Mouse (Mus musculus) spleen, adult 2 months (tissue): ENCODE measurements around the gene Hs1bp3. TPM values are rescaled to one million over a fixed set of nuclear protein-coding genes. Genes with fewer than 3 reads are reported as not detected.

Experiments used
- DNase-seq, 2 experiments: peaks; one replicate each; pipeline versions ENCODE4 v3.0.0 to v3.0.0-alpha.2; 2012 to 2021; ENCODE audit warnings: low spot score in 2 of 2, low read depth in 1 of 2
- H3K27ac ChIP-seq: fragments of 200-500 bp; 2 replicates; pipeline ENCODE4 v1.5.1; 2012; ENCODE audit warnings: low read length, inconsistent platforms; ENCODE audit not compliant: insufficient read depth
- H3K27me3 ChIP-seq: fragments of 200-500 bp; 2 replicates; pipeline ENCODE4 v1.6.1; 2012; ENCODE audit warnings: mild to moderate bottlenecking, moderate library complexity, low read length, inconsistent platforms; ENCODE audit not compliant: control insufficient read depth, insufficient read depth
- H3K36me3 ChIP-seq: fragments of 200-500 bp; 2 replicates; pipeline ENCODE4 v1.6.1; 2012; ENCODE audit warnings: mild to moderate bottlenecking, low read length, inconsistent platforms; ENCODE audit not compliant: control insufficient read depth, insufficient read depth
- H3K4me1 ChIP-seq: fragments of 200-500 bp; 2 replicates; pipeline ENCODE4 v1.6.1; 2011; ENCODE audit warnings: inconsistent platforms; ENCODE audit not compliant: control insufficient read depth, insufficient read depth, insufficient read length
- H3K4me3 ChIP-seq: fragments of 200-500 bp; 2 replicates; pipeline ENCODE4 v1.5.1; 2011; ENCODE audit warnings: mild to moderate bottlenecking, inconsistent platforms; ENCODE audit not compliant: insufficient read depth, insufficient read length; ENCODE audit errors: extremely low read depth
- CTCF ChIP-seq: fragments of 200-500 bp; IDR thresholded peaks from 2 replicates; pipeline ENCODE4 v1.5.1; 2011; ENCODE audit warnings: mild to moderate bottlenecking, inconsistent platforms; ENCODE audit not compliant: insufficient read depth, insufficient read length, insufficient replicate concordance; ENCODE audit errors: extremely low read depth
- POLR2A ChIP-seq: fragments of 200-500 bp; IDR thresholded peaks from 2 replicates; pipeline ENCODE4 v1.6.1; 2011; ENCODE audit warnings: low read depth, low read length, inconsistent platforms
- WGBS: fragments of 180-500 bp; shearing (Covaris S2); methylation state at CpG from one replicate; pipeline ENCODE4 v1.1.7; 2018; 5-methylcytosine and 5-hydroxymethylcytosine counted together
- polyA plus RNA-seq: library from polyadenylated mRNA; depleted of rRNA; stranded (reverse); fragments of >200 nt; gene quantifications from 2 replicates; pipeline ENCODE4 v1.2.3, GENCODE M21; 2012

The Hs1bp3 gene
- polyA plus RNA-seq, 1 experiment = 11.1 TPM

- WGBS = 95% methylated on average over 8 of the region's 8 CpGs
- TF ChIP-seq POLR2A = no peak
- no peak for TF ChIP-seq CTCF
- Histone ChIP-seq H3K27ac (no peak overlapping the region), H3K4me3 (no peak overlapping the region), H3K27me3 (no peaks in the 10 kb centered on the region), H3K4me1 (no peaks in the 10 kb centered on the region), H3K36me3 (peaks cover 5% of the 10 kb centered on the region)
- DNase-seq = no peak
Measured at GRCm38 (mm10) chr12:8338918-8339317, 25.7 kb downstream of the Hs1bp3 start.

DNA sequence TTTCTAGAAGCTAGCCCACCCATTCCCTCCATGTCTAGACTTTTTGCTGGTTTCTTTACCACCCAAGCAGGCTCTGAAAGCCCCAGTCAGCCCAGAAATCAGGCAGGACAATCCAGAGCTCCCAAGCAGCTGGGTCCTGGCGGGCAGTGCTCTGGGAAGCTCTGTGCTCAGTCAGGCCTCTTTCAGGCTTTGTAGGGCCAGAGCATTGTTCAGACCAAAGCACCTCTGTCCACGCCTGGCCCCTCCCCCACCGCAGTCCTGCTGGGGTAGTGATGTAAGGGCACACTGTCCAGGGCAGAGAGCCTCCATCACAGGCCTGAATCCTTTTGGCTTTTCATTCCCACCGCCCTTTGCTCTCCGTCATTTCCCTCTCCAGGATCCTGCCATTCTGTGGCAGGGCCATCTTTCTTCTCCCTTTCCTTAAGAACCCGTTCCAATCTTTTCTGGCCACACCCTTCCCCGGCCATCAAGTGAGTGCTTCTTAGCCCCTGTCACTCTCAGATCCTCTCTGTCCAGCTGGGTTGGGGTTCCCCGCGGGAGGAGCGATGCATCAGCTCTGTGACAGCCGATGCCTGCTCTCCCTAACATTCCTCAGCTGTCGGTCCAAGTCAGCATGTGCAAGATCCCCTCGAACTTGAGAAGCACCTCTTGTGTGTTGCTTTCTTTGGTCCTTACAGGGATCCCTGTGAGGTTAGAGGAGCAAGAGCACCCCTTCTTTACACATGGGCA is 26.5 kb downstream of the Hs1bp3 start:
- no peak overlapping the region for H3K27ac ChIP-seq
- TF ChIP-seq POLR2A = no peak
- TF ChIP-seq CTCF = no peak
- peaks cover 4% of the 10 kb centered on the region; the same call in 1 of the 2 replicates for H3K4me1 ChIP-seq
- peaks cover 5% of the 10 kb centered on the region for H3K36me3 ChIP-seq
- no peak for DNase-seq
- 77% methylated on average over 13 of the region's 13 CpGs for WGBS
- H3K27me3 ChIP-seq = no peaks in the 10 kb centered on the region
- no peak overlapping the region for H3K4me3 ChIP-seq

DNA sequence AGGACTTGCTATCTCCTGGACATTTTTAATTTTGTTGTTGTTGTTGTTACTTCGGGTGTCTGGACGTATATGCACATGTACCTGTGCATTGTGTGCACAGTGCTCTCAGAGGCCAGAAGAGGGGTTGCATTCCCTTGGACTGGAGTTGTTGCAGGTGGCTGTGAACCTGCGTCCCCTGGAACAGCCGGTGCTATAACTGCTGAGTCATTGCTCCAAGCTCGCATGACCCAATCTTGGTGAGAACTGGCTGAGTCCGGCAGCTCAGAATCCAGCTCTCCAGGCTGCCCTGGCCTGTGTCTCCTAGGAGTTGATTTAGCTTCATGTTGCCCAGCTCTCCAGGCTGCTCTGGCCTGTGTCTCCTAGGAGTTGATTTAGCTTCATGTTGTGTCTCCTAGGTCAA is 27.8 kb downstream of the Hs1bp3 start:
- no peak overlapping the region for H3K4me3 ChIP-seq
- H3K27me3 ChIP-seq = no peaks in the 10 kb centered on the region
- no peak for DNase-seq
- TF ChIP-seq POLR2A = no peak
- TF ChIP-seq CTCF = no peak
- no peak overlapping the region for H3K27ac ChIP-seq
- H3K36me3 ChIP-seq = peaks cover 5% of the 10 kb centered on the region
- 76% methylated on average over 6 of the region's 6 CpGs for WGBS
- peaks cover 11% of the 10 kb centered on the region; the same call in 1 of the 2 replicates for H3K4me1 ChIP-seq

DNA sequence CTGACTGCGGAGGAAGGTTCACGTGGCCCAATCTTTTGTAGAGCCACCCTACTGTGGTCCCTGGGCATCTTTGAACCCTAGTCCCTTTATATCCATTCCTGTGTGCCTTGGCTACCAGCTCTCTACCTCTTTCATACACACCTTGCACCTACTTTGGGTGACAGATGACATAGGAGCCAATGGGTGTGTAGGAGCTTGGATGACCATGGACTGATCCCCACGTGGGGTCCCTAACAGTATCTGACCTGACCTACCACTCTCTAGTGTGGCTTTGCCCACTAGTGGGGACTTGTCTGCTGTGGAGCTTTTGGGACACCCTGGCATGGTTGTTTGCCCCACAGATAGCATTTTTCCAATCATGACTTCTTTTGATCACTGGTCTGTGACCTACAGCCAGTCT is 30.1 kb downstream of the Hs1bp3 start:
- Histone ChIP-seq H3K36me3 (peaks cover 1% of the 10 kb centered on the region; the same call in 1 of the 2 replicates), H3K27ac (no peak overlapping the region)
- WGBS = 92% methylated on average over 3 of the region's 3 CpGs

GRCm38 (mm10) chr12:8344897-8345296 is 31.7 kb downstream of the Hs1bp3 start:
- peak overlapping the region; percentile 21 for H3K27ac ChIP-seq

More for the DNA sequence above, 30.1 kb downstream of the Hs1bp3 start:
- peaks cover 17% of the 10 kb centered on the region; the same call in 1 of the 2 replicates for H3K4me1 ChIP-seq
- DNase-seq = no peak
- TF ChIP-seq POLR2A (no peak), CTCF (no peak)
- H3K27me3 ChIP-seq = no peaks in the 10 kb centered on the region
- no peak overlapping the region for H3K4me3 ChIP-seq

DNA sequence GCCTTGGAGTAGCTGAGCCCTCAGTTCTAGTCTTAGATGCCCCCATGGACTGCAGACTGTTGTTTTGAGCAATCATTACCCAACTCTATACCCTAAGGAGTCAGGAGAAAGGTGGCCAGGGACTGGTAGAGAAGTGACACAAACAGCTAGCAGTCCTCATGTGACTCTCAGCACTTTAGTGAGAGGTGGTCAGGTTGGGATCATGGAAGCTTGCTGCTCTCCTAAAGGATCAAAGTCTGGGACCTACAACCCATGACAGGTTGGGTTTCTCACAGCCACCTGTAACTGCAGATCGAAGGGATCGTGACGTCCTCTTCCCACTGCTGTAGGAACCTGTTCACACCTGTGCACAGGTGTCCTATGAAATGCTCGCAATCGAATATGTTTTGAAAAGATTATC is 32.3 kb downstream of the Hs1bp3 start:
- peak overlapping the region; percentile 21 for H3K27ac ChIP-seq
- no peak for DNase-seq
- no peak overlapping the region for H3K4me3 ChIP-seq

More at GRCm38 (mm10) chr12:8344897-8345296, 31.7 kb downstream of the Hs1bp3 start:
- WGBS = 2% methylated on average over 9 of the region's 9 CpGs
- Histone ChIP-seq H3K4me1 (peaks cover 22% of the 10 kb centered on the region; the same call in 1 of the 2 replicates), H3K36me3 (no peaks in the 10 kb centered on the region), H3K27me3 (no peaks in the 10 kb centered on the region), H3K4me3 (no peak overlapping the region)
- TF ChIP-seq CTCF (no peak), POLR2A (no peak)
- DNase-seq = no peak

DNA sequence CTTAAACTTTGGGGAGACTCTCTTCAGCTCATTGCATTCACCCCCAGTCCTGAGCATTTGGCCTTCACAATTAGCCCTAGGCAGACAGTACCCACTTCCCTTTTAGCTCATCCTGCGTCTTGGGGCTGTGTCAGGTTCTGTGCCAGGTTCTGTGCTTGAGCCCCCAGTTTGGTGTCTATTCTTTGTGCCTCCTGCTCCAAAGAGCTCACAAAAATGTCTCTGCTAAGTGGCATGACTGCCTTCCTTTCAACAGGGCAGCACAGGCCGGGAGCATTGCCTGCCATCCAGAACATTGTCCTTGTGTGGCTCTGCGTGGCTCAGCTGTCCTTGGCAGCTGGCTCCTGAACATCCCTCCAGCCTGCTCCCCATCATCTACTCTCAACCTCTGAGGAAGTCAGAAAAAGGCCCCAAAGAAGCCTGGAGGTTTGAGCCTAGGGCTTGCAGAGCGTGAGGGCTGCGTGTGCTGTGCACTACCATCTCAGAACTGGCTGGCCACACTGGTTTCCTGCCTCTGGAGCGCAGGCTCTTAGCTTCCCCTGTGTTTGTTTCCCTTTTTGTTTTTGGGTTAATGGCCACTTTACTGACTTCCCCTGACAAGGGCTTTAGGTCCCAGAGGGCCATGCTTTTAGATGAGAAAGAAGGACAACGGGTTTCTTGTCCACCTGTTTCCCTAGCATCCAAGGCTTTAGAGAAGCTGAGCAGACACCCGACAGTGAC is 34.7 kb downstream of the Hs1bp3 start:
- Histone ChIP-seq H3K27ac (peak overlapping the region; percentile 60), H3K36me3 (no peaks in the 10 kb centered on the region), H3K4me3 (no peak overlapping the region), H3K4me1 (peaks cover 27% of the 10 kb centered on the region; the same call in 1 of the 2 replicates), H3K27me3 (no peaks in the 10 kb centered on the region)
- no peak for DNase-seq
- TF ChIP-seq POLR2A (no peak), CTCF (no peak)
- WGBS = 18% methylated on average over 8 of the region's 8 CpGs

More for the DNA sequence above, 32.3 kb downstream of the Hs1bp3 start:
- no peaks in the 10 kb centered on the region for H3K27me3 ChIP-seq
- WGBS = 87% methylated on average over 5 of the region's 5 CpGs
- H3K4me1 ChIP-seq = peaks cover 22% of the 10 kb centered on the region; the same call in 1 of the 2 replicates
- no peaks in the 10 kb centered on the region for H3K36me3 ChIP-seq
- TF ChIP-seq CTCF (no peak), POLR2A (no peak)
